Mouse (Mus musculus) CH12.LX (cell line): ENCODE data around the gene Akap3. TPM values are rescaled to one million over a fixed set of nuclear protein-coding genes. Genes with fewer than 3 reads are reported as not detected.
A peak's percentile ranks its signal among the peaks of the same experiment; 100 is the strongest.

Experiments used
- DNase-seq: peaks from one replicate; pipeline ENCODE4 v3.0.0-alpha.2; 2013; ENCODE audit errors: extremely low read depth
- H3K27ac ChIP-seq: 2 replicates; pipeline ENCODE4 v1.5.1; 2012; ENCODE audit warnings: low read depth, mild to moderate bottlenecking, control low read depth, moderate library complexity; ENCODE audit not compliant: insufficient read depth
- H3K27me3 ChIP-seq: replicated peaks from 2 replicates; pipeline ENCODE3; 2012; ENCODE audit warnings: inconsistent platforms
- H3K36me3 ChIP-seq, 2 experiments: replicated peaks in 1 of 2; 2 replicates each; pipeline versions ENCODE3 to v1.6.1; 2012; ENCODE audit warnings: inconsistent platforms in 1 of 2, low read length in 1 of 2, mild to moderate bottlenecking in 1 of 2, mixed read lengths in 1 of 2, moderate library complexity in 1 of 2; ENCODE audit not compliant: control insufficient read depth in 1 of 2, insufficient read depth in 1 of 2
- H3K4me1 ChIP-seq, 2 experiments: 2 replicates each; pipeline ENCODE4 v1.6.1; 2012; ENCODE audit warnings: inconsistent platforms in 1 of 2, moderate library complexity in 1 of 2; ENCODE audit not compliant: insufficient read depth in 2 of 2, control insufficient read depth in 1 of 2
- H3K4me2 ChIP-seq: 2 replicates; pipeline ENCODE4 v1.6.1; 2012; ENCODE audit warnings: low read depth, mild to moderate bottlenecking, control low read depth; ENCODE audit not compliant: poor library complexity, insufficient read depth, severe bottlenecking
- H3K4me3 ChIP-seq, 3 experiments: fragments of 150-350 bp in 1 of 3; sonication (generic) in 1 of 3; replicated peaks in 1 of 3; 2 replicates each; pipeline versions ENCODE3 to v1.5.1; 2011 to 2012; ENCODE audit warnings: low read depth in 2 of 3, low read length in 2 of 3, mild to moderate bottlenecking in 2 of 3, moderate library complexity in 2 of 3, control low read depth in 1 of 3, improper control_type of control experiment in 1 of 3, inconsistent platforms in 1 of 3, mixed read lengths in 1 of 3; ENCODE audit not compliant: poor library complexity in 1 of 3
- H3K79me2 ChIP-seq: replicated peaks from 2 replicates; pipeline ENCODE4 v1.6.1; 2012; ENCODE audit warnings: mild to moderate bottlenecking, moderate library complexity; ENCODE audit not compliant: control insufficient read depth, poor library complexity, insufficient read depth, severe bottlenecking; ENCODE audit errors: extremely low read depth
- H3K9ac ChIP-seq: 2 replicates; pipeline ENCODE4 v1.6.1; 2012; ENCODE audit warnings: low read depth, mild to moderate bottlenecking, control low read depth, moderate library complexity; ENCODE audit not compliant: insufficient read depth
- H3K9me3 ChIP-seq: replicated peaks from 2 replicates; pipeline ENCODE3; 2012; ENCODE audit warnings: low read length, inconsistent platforms, mixed read lengths
- CHD1 ChIP-seq: IDR thresholded peaks from 2 replicates; pipeline ENCODE4 v1.6.1; 2012; ENCODE audit warnings: low read depth, low read length, improper control_type of control experiment, inconsistent platforms
- E2F4 ChIP-seq: IDR thresholded peaks from 2 replicates; pipeline ENCODE4 v1.6.1; 2011; ENCODE audit warnings: low read depth, low read length, improper control_type of control experiment; ENCODE audit not compliant: insufficient replicate concordance
- ETS1 ChIP-seq: conservative IDR thresholded peaks from 2 replicates; pipeline ENCODE4 v1.6.1; 2012; ENCODE audit warnings: low read depth, mild to moderate bottlenecking, inconsistent platforms, low read length, improper control_type of control experiment, moderate library complexity
- HCFC1 ChIP-seq: IDR thresholded peaks from 2 replicates; pipeline ENCODE4 v1.6.1; 2012; ENCODE audit warnings: low read depth, mild to moderate bottlenecking, inconsistent platforms, low read length, improper control_type of control experiment
- KAT2A ChIP-seq: IDR thresholded peaks from 2 replicates; pipeline ENCODE4 v1.6.1; 2012; ENCODE audit warnings: low read length, improper control_type of control experiment, inconsistent platforms; ENCODE audit not compliant: insufficient replicate concordance
- MAX ChIP-seq: IDR thresholded peaks from 2 replicates; pipeline ENCODE4 v1.6.1; 2011; ENCODE audit warnings: low read length, improper control_type of control experiment
- MAZ ChIP-seq: IDR thresholded peaks from 2 replicates; pipeline ENCODE4 v1.6.1; 2012; ENCODE audit warnings: low read depth, mild to moderate bottlenecking, inconsistent platforms, low read length, improper control_type of control experiment, moderate library complexity
- MEF2A ChIP-seq: IDR thresholded peaks from 2 replicates; pipeline ENCODE4 v1.6.1; 2014; ENCODE audit warnings: low read depth, mild to moderate bottlenecking, inconsistent platforms, low read length, improper control_type of control experiment, borderline replicate concordance
- MXI1 ChIP-seq: IDR thresholded peaks from 2 replicates; pipeline ENCODE4 v1.6.1; 2011; ENCODE audit warnings: mild to moderate bottlenecking, low read depth, low read length, improper control_type of control experiment
- NELFE ChIP-seq: IDR thresholded peaks from 2 replicates; pipeline ENCODE4 v1.6.1; 2011; ENCODE audit warnings: low read depth, low read length, improper control_type of control experiment
- PAX5 ChIP-seq: IDR thresholded peaks from 2 replicates; pipeline ENCODE4 v1.6.1; 2012; ENCODE audit warnings: low read length, inconsistent platforms, mixed read lengths
- POLR2A ChIP-seq: IDR thresholded peaks from 2 replicates; pipeline ENCODE4 v1.6.1; 2011; ENCODE audit warnings: low read depth, mild to moderate bottlenecking, improper control_type of control experiment, low read length
- SIN3A ChIP-seq: IDR thresholded peaks from 2 replicates; pipeline ENCODE4 v1.6.1; 2012; ENCODE audit warnings: low read length, improper control_type of control experiment, inconsistent platforms
- TCF12 ChIP-seq: IDR thresholded peaks from 2 replicates; pipeline ENCODE4 v1.6.1; 2014; ENCODE audit warnings: low read depth, mild to moderate bottlenecking, inconsistent platforms, low read length, improper control_type of control experiment
- UBTF ChIP-seq: IDR thresholded peaks from 2 replicates; pipeline ENCODE4 v1.6.1; 2012; ENCODE audit warnings: low read depth, mild to moderate bottlenecking, inconsistent platforms, low read length, improper control_type of control experiment, moderate library complexity
- USF1 ChIP-seq: IDR thresholded peaks from 2 replicates; pipeline ENCODE4 v1.6.1; 2014; ENCODE audit warnings: low read depth, mild to moderate bottlenecking, inconsistent platforms, low read length, improper control_type of control experiment
- USF2 ChIP-seq: conservative IDR thresholded peaks from 2 replicates; pipeline ENCODE4 v1.6.1; 2011; ENCODE audit warnings: low read depth, low read length, improper control_type of control experiment
- ZC3H11A ChIP-seq: IDR thresholded peaks from 2 replicates; pipeline ENCODE4 v1.6.1; 2012; ENCODE audit warnings: low read depth, mild to moderate bottlenecking, inconsistent platforms, low read length, improper control_type of control experiment
- ZMIZ1 ChIP-seq: IDR thresholded peaks from 2 replicates; pipeline ENCODE4 v1.6.1; 2012; ENCODE audit warnings: low read depth, mild to moderate bottlenecking, inconsistent platforms, low read length, improper control_type of control experiment
- dilution Hi-C: fragments of 300-500 bp; cut with MboI; formaldehyde crosslinking; loops from 2 replicates; pipeline ENCODE4 v1.14.3; 2020; ENCODE audit warnings: low sequenced_read_pairs; ENCODE audit not compliant: extremely low pct_unique_long_range_greater_than_20kb, extremely low pct_ligation_motif_present
- in situ Hi-C: fragments of 300-500 bp; cut with MboI; formaldehyde crosslinking; loops from 3 replicates; pipeline ENCODE4 v1.14.3; 2019; ENCODE audit warnings: low sequenced_read_pairs, low pct_ligation_motif_present, low pct_unique_long_range_greater_than_20kb, mixed read lengths
- polyA plus RNA-seq: library from polyadenylated mRNA; unstranded; fragments of >175 nt; gene quantifications from 2 replicates; pipeline ENCODE4 v1.2.1, GENCODE M21; 2012; ENCODE audit warnings: low read depth; ENCODE audit not compliant: insufficient read length
- total RNA-seq, 2 experiments: library from RNA; depleted of rRNA; stranded (reverse); fragments of 300-350 nt in 1 of 2; fragments of >200 nt in 1 of 2; gene quantifications; 2 replicates each; pipeline ENCODE4 v1.2.3; 2012 to 2014

Akap3 gene
- total and polyA plus RNA-seq, 3 experiments = 1.2 to 2.0 (median 2.0) TPM

DNA sequence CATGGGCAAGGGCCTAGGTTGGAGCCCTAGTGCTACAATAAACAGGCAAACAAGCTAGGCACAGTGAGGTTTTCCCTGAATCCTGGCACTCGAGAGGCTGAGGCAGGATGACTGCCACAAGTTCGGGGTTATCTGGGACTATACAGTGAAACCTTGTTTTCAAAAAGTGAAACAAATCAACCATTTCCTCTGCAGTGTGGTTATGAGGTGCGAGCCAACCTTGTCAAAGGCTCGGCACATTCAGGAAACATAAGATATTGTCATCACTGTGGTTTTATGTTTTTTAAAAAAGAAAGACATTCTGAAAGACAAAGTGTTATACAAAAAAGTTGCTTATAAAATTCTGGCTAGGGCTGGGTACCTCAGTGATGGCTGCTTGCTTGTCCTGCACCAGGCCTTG lies 41.4 kb upstream of the Akap3 start:
- Histone ChIP-seq H3K4me1 (peaks cover 19 to 46% of the 10 kb centered on the region in 2 experiments), H3K4me2 (no peak overlapping the region), H3K9ac (no peak overlapping the region), H3K9me3 (peaks cover 3% of the 10 kb centered on the region), H3K27ac (no peak overlapping the region), H3K79me2 (no peaks in the 10 kb centered on the region), H3K27me3 (no peaks in the 10 kb centered on the region), H3K4me3 (no peak overlapping the region), H3K36me3 (no peaks in the 10 kb centered on the region)
- dilution Hi-C loops (no loop called here), in situ Hi-C loops (loop anchor here (10.0 kb wide), 1 partner anchor 113 kb away; the partner anchor contains the start of gene Dyrk4)
- TF ChIP-seq CHD1 (no peak), USF2 (no peak), USF1 (no peak), TCF12 (no peak), NELFE (no peak), PAX5 (no peak), SIN3A (no peak), UBTF (no peak), ZMIZ1 (no peak), HCFC1 (no peak), POLR2A (no peak)
- no peak for DNase-seq

DNA sequence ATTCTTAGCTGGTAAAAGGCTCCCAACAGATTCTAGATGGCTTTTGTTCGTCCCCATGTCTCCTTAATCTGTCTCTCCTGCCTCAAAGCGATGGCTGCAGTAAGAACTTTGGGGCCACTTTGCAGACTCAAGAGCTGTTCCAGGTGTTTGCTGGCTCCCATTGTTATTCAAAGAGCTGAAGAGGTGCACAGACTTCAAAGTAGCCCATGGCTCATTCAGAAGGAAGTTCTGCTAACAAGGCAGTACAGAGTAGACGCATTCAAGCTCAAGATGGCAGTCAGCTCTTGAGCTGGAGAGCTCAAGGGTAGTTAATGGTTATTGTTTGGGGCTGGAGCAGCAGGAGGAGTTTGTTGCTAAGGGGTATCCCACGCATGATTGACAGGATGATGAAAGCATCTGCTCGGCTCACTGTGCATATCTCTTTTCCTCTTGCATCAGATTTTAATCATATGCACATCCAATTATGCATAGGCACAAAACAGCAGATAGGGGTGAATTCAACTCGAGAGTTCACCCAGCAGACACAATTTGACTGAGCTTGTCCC lies 37.6 kb upstream of the Akap3 start:
- Histone ChIP-seq H3K4me2 (peak overlapping the region; percentile 19; the same call in 1 of the 2 replicates), H3K4me1 (peaks cover 19 to 66% of the 10 kb centered on the region in 2 experiments), H3K9me3 (no peaks in the 10 kb centered on the region), H3K79me2 (no peaks in the 10 kb centered on the region), H3K27ac (peak overlapping the region; percentile 63), H3K27me3 (no peaks in the 10 kb centered on the region)
- in situ Hi-C loops (loop anchor here (10.0 kb wide), 1 partner anchor 110 kb away; the partner anchor contains the start of gene Dyrk4), dilution Hi-C loops (no loop called here)
- no peak for TF ChIP-seq MAZ
- TF ChIP-seq E2F4 = no peak
- TF ChIP-seq MEF2A = 0 out of 2 replicates have a peak, but pooled peaks have one; percentile 7
- TF ChIP-seq POLR2A = no peak
- no peak for TF ChIP-seq MAX
- no peak for TF ChIP-seq KAT2A
- TF ChIP-seq ZC3H11A = no peak
- TF ChIP-seq MXI1 = no peak
- peak; percentile 58; the same call in 1 of the 2 replicates for TF ChIP-seq ETS1
- TF ChIP-seq, all 38 proteins: peak for 2
- Histone ChIP-seq H3K9ac (peak overlapping the region; percentile 5; the same call in 1 of the 2 replicates), H3K4me3 (no peak overlapping the region), H3K36me3 (peaks cover 7 to 17% of the 10 kb centered on the region in 2 experiments)
- peak; percentile 76 for DNase-seq
